Mouse (Mus musculus) right cerebral cortex, adult 18-20 months (tissue): ENCODE measurements around the gene Rnf141.

Experiments
- DNase-seq: peaks from one replicate; pipeline ENCODE4 v3.0.0; 2022; ENCODE audit warnings: mixed read lengths

The Rnf141 gene

GRCm38 (mm10) chr7:110792834-110793233 is 51.4 kb downstream of the Rnf141 start:
- no peak for DNase-seq

GRCm38 (mm10) chr7:110792201-110792600 is 52.1 kb downstream of the Rnf141 start:
- DNase-seq: no peak

GRCm38 (mm10) chr7:110790878-110791277 is 53.4 kb downstream of the Rnf141 start:
- DNase-seq: no peak

- no peak for DNase-seq
These were observed 56.9 kb downstream of the Rnf141 start for GRCm38 (mm10) chr7:110787310-110787709.

GRCm38 (mm10) chr7:110785741-110786146 is 58.5 kb downstream of the Rnf141 start:
- no peak for DNase-seq

- DNase-seq: no peak
These were observed 59.3 kb downstream of the Rnf141 start for GRCm38 (mm10) chr7:110784965-110785364.

- DNase-seq: no peak
These were observed 61.3 kb downstream of the Rnf141 start for GRCm38 (mm10) chr7:110782845-110783478.

GRCm38 (mm10) chr7:110782135-110782534 is 62.1 kb downstream of the Rnf141 start:
- no peak for DNase-seq

- peak; percentile 77 for DNase-seq
These were observed 63.0 kb downstream of the Rnf141 start for GRCm38 (mm10) chr7:110781231-110781711.

- DNase-seq: no peak
These were observed 63.7 kb downstream of the Rnf141 start for GRCm38 (mm10) chr7:110780520-110780919.

GRCm38 (mm10) chr7:110779605-110780111 is 64.6 kb downstream of the Rnf141 start:
- DNase-seq: peak; percentile 56

GRCm38 (mm10) chr7:110778933-110779332 is 65.3 kb downstream of the Rnf141 start:
- DNase-seq: no peak

GRCm38 (mm10) chr7:110777146-110778001 is 66.9 kb downstream of the Rnf141 start:
- DNase-seq: no peak

- no peak for DNase-seq
These were observed 69.6 kb downstream of the Rnf141 start for GRCm38 (mm10) chr7:110774674-110775073.

- no peak for DNase-seq
These were observed 70.2 kb downstream of the Rnf141 start for GRCm38 (mm10) chr7:110774077-110774476.

GRCm38 (mm10) chr7:110773204-110774002 is 70.9 kb downstream of the Rnf141 start:
- peak; percentile 61 for DNase-seq

GRCm38 (mm10) chr7:110772343-110772742 is 71.9 kb downstream of the Rnf141 start:
- no peak for DNase-seq

GRCm38 (mm10) chr7:110770949-110771348 is 73.3 kb downstream of the Rnf141 start:
- no peak for DNase-seq

GRCm38 (mm10) chr7:110769094-110769493 is 75.2 kb downstream of the Rnf141 start:
- no peak for DNase-seq

GRCm38 (mm10) chr7:110768451-110769064 is 75.7 kb downstream of the Rnf141 start:
- peak; percentile 50 for DNase-seq

- no peak for DNase-seq
These were observed 76.3 kb downstream of the Rnf141 start, which contains the start of gene Ampd3 for GRCm38 (mm10) chr7:110768001-110768400. Gene Ampd3 (plus strand): TSS chr7:110768206.

GRCm38 (mm10) chr7:110762605-110763180 is 81.6 kb downstream of the Rnf141 start:
- DNase-seq: no peak
